Mouse (Mus musculus): ENCODE measurements around the gene Lgals2. TPM values are rescaled to one million over a fixed set of nuclear protein-coding genes. Genes with fewer than 3 reads are reported as not detected.

The Lgals2 gene
- total and polyA plus RNA-seq, 3 experiments, result not detected

DNA sequence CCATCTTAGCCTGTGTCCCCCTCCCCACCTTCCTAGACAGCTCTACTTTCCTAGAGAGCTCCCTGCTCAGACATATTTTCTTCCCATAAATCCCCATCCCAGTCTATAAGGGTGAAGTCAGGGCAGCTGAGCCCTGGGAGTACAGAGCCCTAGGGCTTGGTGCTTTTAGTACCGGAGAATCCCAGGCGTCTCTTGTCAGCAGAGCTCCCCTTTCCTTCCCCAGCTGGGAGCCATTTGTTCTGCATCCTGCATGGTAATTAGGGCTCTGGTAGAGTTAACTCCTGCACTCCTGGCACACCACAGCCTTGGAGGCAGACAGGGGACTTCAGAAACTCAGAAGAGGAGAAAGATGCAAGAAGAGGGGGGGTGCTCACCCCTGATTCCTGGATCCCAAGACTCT, 15.6 kb downstream of the Lgals2 start:
- peaks cover 0 to 29% of the 10 kb centered on the region in 2 experiments; a peak in 3 of 4 replicates for H3K4me1 ChIP-seq (ENCODE audit: control insufficient read depth in 1 of 2, insufficient read depth in 2 of 2, low read length in 2 of 2)
- no peak for DNase-seq (ENCODE audit: low read depth, low spot score)
- no peak overlapping the region for H3K27ac ChIP-seq (ENCODE audit: control insufficient read depth, low read depth, low read length)
- no peak overlapping the region for H3K9ac ChIP-seq (ENCODE audit: control insufficient read depth, low read depth, low read length, poor library complexity, severe bottlenecking)
- H3K79me2 ChIP-seq (ENCODE audit: control insufficient read depth, insufficient read depth, low read length, poor library complexity), result no peaks in the 10 kb centered on the region
- no peak overlapping the region for H3K4me3 ChIP-seq (ENCODE audit: control insufficient read depth in 1 of 2, insufficient read depth in 1 of 2, low read depth in 2 of 2, low read length in 2 of 2)
- H3K27me3 ChIP-seq (ENCODE audit: control insufficient read depth in 1 of 2, insufficient read depth in 2 of 2, low read length in 2 of 2), result peaks cover 10 to 12% of the 10 kb centered on the region in 2 experiments
- H3K36me3 ChIP-seq (ENCODE audit: control insufficient read depth in 1 of 2, insufficient read depth in 2 of 2, low read length in 2 of 2), result peaks cover 0 to 7% of the 10 kb centered on the region in 2 experiments; a peak in 2 of 4 replicates
- no peaks in the 10 kb centered on the region for H3K9me3 ChIP-seq (replicated peaks; ENCODE audit: insufficient read depth, low read length)
- TF ChIP-seq ETS1 (IDR thresholded peaks at IDR 0.05; ENCODE audit: low read depth, low read length) (no peak), TAL1 (IDR thresholded peaks at IDR 0.05; ENCODE audit: low read length) (no peak), RCOR1 (IDR thresholded peaks at IDR 0.05; ENCODE audit: low read depth, low read length) (no peak)

- H3K4me3 ChIP-seq (ENCODE audit: control insufficient read depth in 1 of 2, insufficient read depth in 1 of 2, low read depth in 2 of 2, low read length in 2 of 2), result no peak overlapping the region
- H3K9ac ChIP-seq (ENCODE audit: control insufficient read depth, low read depth, low read length, poor library complexity, severe bottlenecking), result no peak overlapping the region
- TF ChIP-seq MAZ (IDR thresholded peaks at IDR 0.05; ENCODE audit: low read depth, low read length) (no peak), ZMIZ1 (IDR thresholded peaks at IDR 0.05; ENCODE audit: low read depth, low read length) (no peak), HCFC1 (IDR thresholded peaks at IDR 0.05; ENCODE audit: low read depth, low read length) (no peak), TAL1 (IDR thresholded peaks at IDR 0.05; ENCODE audit: low read length) (no peak), ETS1 (IDR thresholded peaks at IDR 0.05; ENCODE audit: low read depth, low read length) (no peak), MYC (IDR thresholded peaks at IDR 0.05; ENCODE audit: low read depth, low read length) (no peak), BHLHE40 (IDR thresholded peaks at IDR 0.05; ENCODE audit: borderline replicate concordance, low read depth, low read length) (no peak), TCF12 (IDR thresholded peaks at IDR 0.05; ENCODE audit: low read depth, low read length) (no peak), ZC3H11A (IDR thresholded peaks at IDR 0.05; ENCODE audit: low read depth, low read length) (no peak), RAD21 (IDR thresholded peaks at IDR 0.05; ENCODE audit: low read depth, low read length) (no peak), ZNF384 (IDR thresholded peaks at IDR 0.05; ENCODE audit: low read depth, low read length) (no peak), CTCF (IDR thresholded peaks at IDR 0.05 in 2 of 3, conservative IDR thresholded peaks at IDR 0.05 in 1 of 3; ENCODE audit: control insufficient read depth in 1 of 3, insufficient read depth in 1 of 3, low read depth in 2 of 3, low read length in 3 of 3, poor library complexity in 1 of 3, severe bottlenecking in 1 of 3) (no peak), MEF2A (IDR thresholded peaks at IDR 0.05; ENCODE audit: extremely low read depth, insufficient replicate concordance, low read depth, low read length, poor library complexity, severe bottlenecking) (no peak), SMC3 (IDR thresholded peaks at IDR 0.05; ENCODE audit: low read depth, low read length) (no peak), RCOR1 (IDR thresholded peaks at IDR 0.05; ENCODE audit: low read depth, low read length) (no peak), USF2 (IDR thresholded peaks at IDR 0.05; ENCODE audit: borderline replicate concordance in 1 of 2, insufficient read depth in 1 of 2, low read depth in 1 of 2, low read length in 2 of 2) (no peak)
- peaks cover 0 to 3% of the 10 kb centered on the region in 2 experiments; a peak in 2 of 4 replicates for H3K36me3 ChIP-seq (ENCODE audit: control insufficient read depth in 1 of 2, insufficient read depth in 2 of 2, low read length in 2 of 2)
- peaks cover 0 to 15% of the 10 kb centered on the region in 2 experiments; a peak in 3 of 4 replicates for H3K4me1 ChIP-seq (ENCODE audit: control insufficient read depth in 1 of 2, insufficient read depth in 2 of 2, low read length in 2 of 2)
- no peaks in the 10 kb centered on the region for H3K79me2 ChIP-seq (ENCODE audit: control insufficient read depth, insufficient read depth, low read length, poor library complexity)
- H3K9me3 ChIP-seq (replicated peaks; ENCODE audit: insufficient read depth, low read length), result no peaks in the 10 kb centered on the region
- no peak overlapping the region for H3K27ac ChIP-seq (ENCODE audit: control insufficient read depth, low read depth, low read length)
- no peak for DNase-seq (ENCODE audit: low read depth, low spot score)
- no peaks in the 10 kb centered on the region; a peak in 1 of 4 replicates for H3K27me3 ChIP-seq (ENCODE audit: control insufficient read depth in 1 of 2, insufficient read depth in 2 of 2, low read length in 2 of 2)
Measured at GRCm38 (mm10) chr15:78836086-78836621, 19.2 kb downstream of the Lgals2 start.
